Comparison of ENCODE assay signal across 19 mouse cellular contexts in the genomic region with DNA sequence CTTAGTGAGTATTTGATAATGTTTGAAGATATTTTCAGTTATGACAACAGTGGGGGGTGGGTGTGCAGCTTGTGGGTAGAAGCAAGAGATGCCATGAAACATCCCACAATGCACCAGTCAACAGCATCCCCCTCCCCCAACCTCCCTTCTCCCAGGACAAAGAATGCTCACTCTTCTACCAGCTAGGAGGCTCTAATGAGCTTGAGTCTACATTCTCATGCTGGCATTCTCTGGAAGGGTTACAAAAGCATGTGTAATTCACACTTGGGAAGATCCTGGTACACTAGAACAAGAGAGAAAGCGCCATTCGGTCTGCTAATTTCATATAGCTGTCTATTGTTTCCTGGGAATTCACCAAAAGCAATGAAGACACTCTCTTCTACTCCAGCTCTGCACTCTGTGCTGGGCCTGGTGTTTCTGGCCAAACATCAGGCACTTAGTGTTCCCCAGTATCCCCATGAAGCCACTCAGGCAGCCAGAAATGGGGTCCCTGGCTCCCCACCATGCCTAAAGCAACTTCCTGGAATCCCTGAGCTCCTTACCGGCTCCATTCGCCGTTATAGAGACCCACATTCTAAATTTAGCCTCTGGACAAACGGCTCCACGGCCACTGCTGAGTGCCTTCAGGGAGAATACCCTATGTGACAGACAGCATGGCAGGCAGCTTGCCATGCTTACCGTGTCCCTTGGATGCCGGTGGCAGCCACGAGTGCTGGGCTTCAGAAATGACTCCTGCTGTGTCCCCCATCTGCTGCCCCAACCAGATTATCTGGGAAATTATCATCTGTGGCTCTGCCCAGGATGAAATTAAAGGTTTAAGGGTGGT.
A peak's percentile ranks its signal among the peaks of the same experiment; 100 is the strongest.
DNase-seq lines count a peak whose midpoint lies in the region; ATAC-seq lines count a peak whose summit lies in the region.
"Had no signal": no experiment of that assay in that cellular context is flagged by ENCODE, and none has a peak within 500 bp of the region (broad histone marks: within the 10 kb centered on the region; RNA-seq: fewer than 3 reads in every experiment).

No protein-coding gene starts in this region.

- 79% methylated on average over 10 of the region's 10 CpGs for WGBS in forebrain, embryonic 10.5 days
- 85% methylated on average over 10 of the region's 10 CpGs for WGBS in forebrain, embryonic 11.5 days
- 54% methylated on average over 10 of the region's 10 CpGs for WGBS in hindbrain, embryonic 16.5 days
- WGBS in hindbrain, embryonic 11.5 days, result 78% methylated on average over 10 of the region's 10 CpGs

- 0 out of 2 replicates have a peak overlapping the region, but pooled peaks have one; percentile 5 for H3K27ac ChIP-seq in forebrain, embryonic 10.5 days
- no peak overlapping the region for H3K27ac ChIP-seq in forebrain, embryonic 11.5 days (ENCODE audit: low read depth, low read length)
- H3K27ac ChIP-seq in hindbrain, embryonic 16.5 days (ENCODE audit: low read depth, low read length), result no peak overlapping the region
- no peak overlapping the region for H3K27ac ChIP-seq in hindbrain, embryonic 11.5 days (ENCODE audit: low read depth, low read length)
- H3K27ac ChIP-seq: hindbrain, embryonic 10.5 days; limb, embryonic 13.5 days; liver, embryonic 14.5 days; midbrain, embryonic 12.5 days; neural tube, embryonic 15.5 days had no signal

- DNase-seq in forebrain, embryonic 10.5 days (ENCODE audit: extremely low spot score, low spot score), result no peak
- no peak for DNase-seq in forebrain, embryonic 11.5 days (ENCODE audit: low spot score)
- DNase-seq in hindbrain, embryonic 11.5 days (ENCODE audit: low spot score), result no peak
- peak; percentile 70 for DNase-seq in cerebellum, adult 8-10 months
- DNase-seq in retina, embryonic 14.5 days (ENCODE audit: low spot score), result peak; percentile 10
- DNase-seq in right cerebral cortex, postnatal 4 days, result no peak
- DNase-seq in frontal cortex, postnatal 10 days (ENCODE audit: low spot score in 2 of 2), result no peak
- DNase-seq: thymus, postnatal 4 days had no signal

- ATAC-seq in forebrain, embryonic 11.5 days (replicated peaks; ENCODE audit: low FRiP score), result no peak
- ATAC-seq in hindbrain, embryonic 16.5 days, result peak; percentile 66; the same call in 1 of the 2 replicates
- ATAC-seq in hindbrain, embryonic 11.5 days (ENCODE audit: low FRiP score), result no peak
- ATAC-seq: CD4-positive, CD25-positive, alpha-beta regulatory T cell, adult 4 months; forebrain, embryonic 14.5 days; intestine, postnatal 0 days had no signal

- no peaks in the 10 kb centered on the region for H3K27me3 ChIP-seq in forebrain, embryonic 10.5 days (ENCODE audit: poor library complexity, severe bottlenecking)
- no peaks in the 10 kb centered on the region for H3K27me3 ChIP-seq in forebrain, embryonic 11.5 days (ENCODE audit: control insufficient read depth, insufficient read depth, low read length)
- H3K27me3 ChIP-seq in hindbrain, embryonic 16.5 days (replicated peaks; ENCODE audit: control insufficient read depth, insufficient read depth, low read length), result no peaks in the 10 kb centered on the region
- H3K27me3 ChIP-seq in hindbrain, embryonic 11.5 days (ENCODE audit: control insufficient read depth, insufficient read depth, low read length), result no peaks in the 10 kb centered on the region
- H3K27me3 ChIP-seq: midbrain, embryonic 12.5 days; neural tube, embryonic 15.5 days had no signal

- peaks cover 9% of the 10 kb centered on the region; the same call in 1 of the 2 replicates for H3K4me1 ChIP-seq in forebrain, embryonic 10.5 days
- no peaks in the 10 kb centered on the region for H3K4me1 ChIP-seq in forebrain, embryonic 11.5 days (replicated peaks; ENCODE audit: control insufficient read depth, insufficient read depth, low read length)
- no peaks in the 10 kb centered on the region for H3K4me1 ChIP-seq in hindbrain, embryonic 16.5 days (ENCODE audit: control insufficient read depth, insufficient read depth, low read depth, low read length)
- no peaks in the 10 kb centered on the region for H3K4me1 ChIP-seq in hindbrain, embryonic 11.5 days (replicated peaks; ENCODE audit: control insufficient read depth, insufficient read depth, low read length)
- H3K4me1 ChIP-seq: midbrain, embryonic 12.5 days had no signal

- H3K4me2 ChIP-seq in forebrain, embryonic 11.5 days (ENCODE audit: low read depth, low read length, severe bottlenecking), result no peak overlapping the region
- H3K4me2 ChIP-seq in hindbrain, embryonic 16.5 days (ENCODE audit: low read length), result no peak overlapping the region
- H3K4me2 ChIP-seq in hindbrain, embryonic 11.5 days (replicated peaks; ENCODE audit: low read depth, low read length), result no peak overlapping the region
- H3K4me2 ChIP-seq: limb, embryonic 13.5 days; midbrain, embryonic 12.5 days; neural tube, embryonic 15.5 days had no signal

- H3K9me3 ChIP-seq in forebrain, embryonic 10.5 days, result no peaks in the 10 kb centered on the region
- H3K9me3 ChIP-seq in forebrain, embryonic 11.5 days (ENCODE audit: control insufficient read depth, low read length), result no peaks in the 10 kb centered on the region
- no peaks in the 10 kb centered on the region for H3K9me3 ChIP-seq in hindbrain, embryonic 16.5 days (ENCODE audit: control insufficient read depth, low read length)
- H3K9me3 ChIP-seq in hindbrain, embryonic 11.5 days (ENCODE audit: control insufficient read depth, low read length), result no peaks in the 10 kb centered on the region
- H3K9me3 ChIP-seq: hindbrain, embryonic 10.5 days; limb, embryonic 13.5 days; midbrain, embryonic 12.5 days; neural tube, embryonic 15.5 days had no signal

- H3K36me3 ChIP-seq in forebrain, embryonic 10.5 days (replicated peaks), result no peaks in the 10 kb centered on the region
- H3K36me3 ChIP-seq in forebrain, embryonic 11.5 days (ENCODE audit: control insufficient read depth, insufficient read depth, low read length), result no peaks in the 10 kb centered on the region
- no peaks in the 10 kb centered on the region for H3K36me3 ChIP-seq in hindbrain, embryonic 16.5 days (ENCODE audit: control insufficient read depth, insufficient read depth, low read length)
- no peaks in the 10 kb centered on the region for H3K36me3 ChIP-seq in hindbrain, embryonic 11.5 days (ENCODE audit: control insufficient read depth, insufficient read depth, low read length)
- H3K36me3 ChIP-seq: G1E; hindbrain, embryonic 10.5 days; limb, embryonic 13.5 days; midbrain, embryonic 12.5 days; neural tube, embryonic 15.5 days had no signal

- H3K4me3 ChIP-seq in forebrain, embryonic 10.5 days, result no peak overlapping the region
- H3K4me3 ChIP-seq in forebrain, embryonic 11.5 days (ENCODE audit: low read depth, low read length), result no peak overlapping the region
- no peak overlapping the region for H3K4me3 ChIP-seq in hindbrain, embryonic 16.5 days (ENCODE audit: low read length)
- H3K4me3 ChIP-seq in hindbrain, embryonic 11.5 days (ENCODE audit: low read depth, low read length), result no peak overlapping the region
- H3K4me3 ChIP-seq: hindbrain, embryonic 10.5 days; limb, embryonic 13.5 days; midbrain, embryonic 12.5 days; myocyte; neural tube, embryonic 15.5 days had no signal

- no peak overlapping the region for H3K9ac ChIP-seq in forebrain, embryonic 11.5 days (ENCODE audit: low read length)
- no peak overlapping the region for H3K9ac ChIP-seq in hindbrain, embryonic 16.5 days (ENCODE audit: low read depth, low read length)
- H3K9ac ChIP-seq in hindbrain, embryonic 11.5 days (ENCODE audit: low read depth, low read length), result no peak overlapping the region
- H3K9ac ChIP-seq: limb, embryonic 13.5 days; liver, embryonic 14.5 days; midbrain, embryonic 12.5 days; neural tube, embryonic 15.5 days had no signal

Comparison
In these comparisons a context has a peak if more than half of its experiments do, and no peak if none do; other contexts are left out.
1. DNase-seq: peak in cerebellum, adult 8-10 months (single experiment) and retina, embryonic 14.5 days (single experiment); none in forebrain, embryonic 10.5 days (single experiment), forebrain, embryonic 11.5 days (single experiment), hindbrain, embryonic 11.5 days (single experiment), right cerebral cortex, postnatal 4 days (single experiment) and frontal cortex, postnatal 10 days (0 of 2).